Comparison of ENCODE assay signal across 17 mouse cellular contexts in genomic region chr11:16816414-16816813, GRCm38 (mm10).
DNase-seq lines count a peak whose midpoint lies in the region; ATAC-seq lines count a peak whose summit lies in the region.
"Had no signal": no experiment of that assay in that cellular context is flagged by ENCODE, and none has a peak within 500 bp of the region (broad histone marks: within the 10 kb centered on the region; RNA-seq: fewer than 3 reads in every experiment).

No protein-coding gene starts in this region.

- no peaks in the 10 kb centered on the region for H3K4me1 ChIP-seq in neural tube, embryonic 15.5 days
- H3K4me1 ChIP-seq: forebrain, embryonic 13.5 days; hindbrain, embryonic 13.5 days had no signal

- no peak overlapping the region for H3K27ac ChIP-seq in neural tube, embryonic 15.5 days (replicated peaks)
- H3K27ac ChIP-seq: embryonic facial prominence, embryonic 15.5 days; forebrain, embryonic 13.5 days; hindbrain, embryonic 13.5 days had no signal

- no peak overlapping the region for H3K9ac ChIP-seq in neural tube, embryonic 15.5 days (replicated peaks)
- H3K9ac ChIP-seq: embryonic facial prominence, embryonic 15.5 days; forebrain, embryonic 13.5 days; hindbrain, embryonic 13.5 days; lung, embryonic 14.5 days had no signal

- ATAC-seq in neural tube, embryonic 15.5 days (ENCODE audit: low FRiP score): no peak
- ATAC-seq: forebrain, embryonic 13.5 days; intestine, embryonic 16.5 days had no signal

- WGBS in neural tube, embryonic 15.5 days: 89% methylated on average over 9 of the region's 9 CpGs

- H3K36me3 ChIP-seq in neural tube, embryonic 15.5 days: no peaks in the 10 kb centered on the region
- H3K36me3 ChIP-seq: embryonic facial prominence, embryonic 15.5 days; hindbrain, embryonic 13.5 days had no signal

- H3K4me3 ChIP-seq in neural tube, embryonic 15.5 days (replicated peaks): no peak overlapping the region
- H3K4me3 ChIP-seq: embryonic facial prominence, embryonic 15.5 days; forebrain, embryonic 13.5 days; hindbrain, embryonic 13.5 days had no signal

- H3K4me2 ChIP-seq in neural tube, embryonic 15.5 days: no peak overlapping the region
- H3K4me2 ChIP-seq: embryonic facial prominence, embryonic 15.5 days; forebrain, embryonic 13.5 days; hindbrain, embryonic 13.5 days; liver, embryonic 11.5 days; lung, embryonic 14.5 days had no signal

- intact Hi-C loops in heart, postnatal 14 days (cut with DNase I): no loop called here

- DNase-seq in adrenal gland, postnatal 10 days: peak; percentile 12
- DNase-seq in adrenal gland, postnatal 4 days (ENCODE audit: low spot score in 2 of 2): no peak
- peak; percentile 25 for DNase-seq in NIH3T3 (ENCODE audit: low read depth)
- DNase-seq in gastrocnemius, postnatal 25 days: peak; percentile 72
- DNase-seq in heart, postnatal 14 days: peak; percentile 44 to 51
- no peak for DNase-seq in urinary bladder, postnatal 10 days (ENCODE audit: low spot score)
- no peak for DNase-seq in lung, postnatal 25 days (ENCODE audit: low spot score)
- DNase-seq: cerebellum, postnatal 36 days; kidney, postnatal 10 days; lung, embryonic 14.5 days; midbrain, embryonic 14.5 days had no signal

- H3K9me3 ChIP-seq in neural tube, embryonic 15.5 days (replicated peaks): no peaks in the 10 kb centered on the region
- H3K9me3 ChIP-seq: embryonic facial prominence, embryonic 15.5 days; forebrain, embryonic 13.5 days; hindbrain, embryonic 13.5 days had no signal

- no peaks in the 10 kb centered on the region for H3K27me3 ChIP-seq in neural tube, embryonic 15.5 days (replicated peaks)
- H3K27me3 ChIP-seq: embryonic facial prominence, embryonic 15.5 days; forebrain, embryonic 13.5 days; hindbrain, embryonic 13.5 days had no signal

Comparison
In these comparisons a context has a peak if more than half of its experiments do, and no peak if none do; other contexts are left out.
1. DNase-seq: peak in adrenal gland, postnatal 10 days (single experiment), NIH3T3 (single experiment), gastrocnemius, postnatal 25 days (single experiment) and heart, postnatal 14 days (2 of 2); none in adrenal gland, postnatal 4 days (0 of 2), urinary bladder, postnatal 10 days (single experiment) and lung, postnatal 25 days (single experiment).